Mouse (Mus musculus) mammary gland, adult 2 months (tissue): ENCODE data around the gene Gm19426. TPM values are rescaled to one million over a fixed set of nuclear protein-coding genes. Genes with fewer than 3 reads are reported as not detected.

Source experiments
- polyA plus RNA-seq: library from polyadenylated mRNA; depleted of rRNA; stranded (reverse); fragments of >200 nt; gene quantifications from 2 replicates; pipeline ENCODE4 v1.2.3, GENCODE M21; 2012; ENCODE audit warnings: low replicate concordance; rRNA removed

Gm19426 gene
- polyA plus RNA-seq: 2.1 and 3.1 TPM in 2 replicates

DNA sequence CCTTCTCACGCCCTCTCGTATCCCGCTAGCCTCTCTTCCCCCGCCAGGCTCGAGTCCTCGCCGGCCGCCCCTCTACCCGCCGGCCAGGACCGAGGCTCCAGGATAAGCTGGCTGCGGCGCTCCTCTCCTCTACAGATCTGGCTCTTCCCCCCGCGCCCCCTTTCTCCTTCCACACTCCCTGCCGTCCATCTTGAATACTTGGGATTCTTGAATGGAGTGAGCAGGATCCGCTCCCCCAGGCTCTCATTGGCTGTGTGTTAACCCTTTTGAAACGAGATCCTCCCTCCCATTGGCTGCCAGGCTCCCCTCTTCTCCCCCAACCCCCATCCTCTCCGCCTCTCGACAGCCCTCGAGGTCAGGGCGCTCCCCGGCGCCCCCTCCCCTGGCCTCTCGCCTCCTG lies at the start of gene Gm19426:
Gene Gm19426 (minus strand): TSS at position 95 of the 400 bp plus-strand sequence.

DNA sequence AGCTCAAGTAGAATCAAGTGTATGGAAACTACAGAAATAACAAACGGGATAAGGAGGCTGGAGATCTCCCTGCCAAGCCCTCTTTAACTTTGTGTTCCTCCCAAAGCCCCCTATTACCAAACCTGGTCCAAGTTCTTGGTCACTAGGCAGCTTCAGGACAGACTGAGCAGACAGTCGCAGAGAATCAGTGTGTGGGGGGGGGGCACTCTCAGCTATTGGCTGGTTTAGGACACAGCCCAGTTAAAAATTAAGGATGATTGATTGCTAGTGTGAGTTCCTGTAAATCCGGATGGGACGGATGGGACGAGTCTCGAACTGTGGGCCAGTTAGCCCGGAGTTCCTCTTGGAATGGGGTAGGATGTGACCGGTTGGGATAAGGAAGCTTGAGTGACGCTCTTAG lies 31.8 kb upstream of the Gm19426 start, which contains the start of gene Serping1:
Gene Serping1 (minus strand): TSS at position 204 of the 400 bp plus-strand sequence.

DNA sequence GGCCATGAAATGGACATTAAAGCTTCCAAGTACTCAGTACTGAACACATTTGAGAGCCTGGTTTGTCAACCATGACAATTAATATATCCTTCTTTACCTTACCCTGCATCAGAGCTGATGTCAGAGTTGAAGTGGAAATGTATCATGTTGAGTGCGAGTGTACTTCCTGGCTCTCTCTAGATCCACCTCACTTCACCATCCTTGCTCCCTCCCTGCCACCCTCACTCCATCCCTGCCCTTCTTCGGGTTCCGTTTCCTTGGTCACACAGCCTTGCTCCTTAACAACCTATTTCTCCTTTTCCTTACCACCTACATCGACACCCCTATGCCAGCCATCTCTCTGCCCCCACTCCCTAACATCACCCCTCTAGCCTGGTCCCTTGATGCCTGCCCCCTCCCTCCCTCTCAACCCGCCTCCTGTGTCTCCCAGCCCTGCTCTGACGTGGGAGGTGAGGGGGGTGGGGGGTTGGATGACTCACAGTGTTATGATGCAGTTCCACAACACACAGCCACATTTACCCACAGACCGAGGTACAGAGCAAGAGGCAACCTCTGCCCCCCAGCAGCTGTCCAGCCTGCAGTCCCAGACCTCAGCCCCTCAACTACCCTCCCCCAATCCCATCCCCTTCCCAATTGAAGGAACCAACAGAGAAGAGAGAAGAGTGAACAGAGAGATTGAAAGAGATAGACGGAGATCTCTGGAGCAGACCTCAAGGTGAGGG lies 9.7 kb downstream of the Gm19426 start, which contains the start of gene Ypel4:
Gene Ypel4 (plus strand): TSS at position 480 of the 722 bp plus-strand sequence.

GRCm38 (mm10) chr2:84727172-84727858 lies 16.1 kb downstream of the Gm19426 start, which contains the start of gene Clp1:
TSS of gene Clp1 (minus strand) at chr2:84727350.

DNA sequence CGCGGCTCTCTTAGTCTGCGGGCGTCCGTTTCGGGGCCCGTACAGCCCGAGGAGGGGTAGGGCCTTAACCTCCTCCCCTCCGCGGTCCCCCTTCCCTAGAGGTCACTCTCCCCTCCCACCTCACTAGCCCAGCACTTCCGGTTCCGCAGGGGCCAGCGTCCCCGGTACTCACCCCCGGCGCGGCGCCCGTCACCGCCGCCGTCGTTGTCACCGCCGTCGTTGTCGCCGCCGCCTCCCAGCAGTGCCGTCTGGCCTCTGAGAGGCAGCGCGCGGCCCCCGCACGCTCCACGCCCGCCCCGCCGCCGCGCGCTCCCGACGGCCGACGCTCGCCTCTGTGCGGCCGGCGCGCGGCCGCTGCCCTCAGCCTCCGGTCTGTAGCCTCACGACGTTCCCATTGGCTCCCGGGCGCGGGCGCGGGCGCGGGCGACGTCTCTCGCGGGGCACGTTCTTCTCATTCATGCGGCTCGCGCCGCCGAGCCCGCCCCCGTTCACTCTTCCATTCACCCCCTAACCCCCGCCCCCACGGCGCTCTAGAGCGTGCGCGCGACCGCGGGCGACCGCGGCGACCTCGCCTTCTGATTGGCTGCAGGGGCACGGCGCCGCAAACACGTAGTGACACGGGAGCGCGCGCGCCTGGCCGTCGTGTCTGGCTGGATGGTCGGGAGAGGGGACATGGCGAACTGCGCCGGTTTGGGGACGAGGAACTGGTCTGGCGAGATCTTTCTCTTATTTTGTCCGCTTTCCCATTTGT lies 28.5 kb downstream of the Gm19426 start, which contains the start of gene Zdhhc5:
Gene Zdhhc5 (minus strand): TSS at position 370 of the 751 bp plus-strand sequence.

Other genes starting within 250 kb of the Gm19426 start
- 27.4 and 52.9 TPM in 2 replicates for gene Ctnnd1, start 92.9 kb downstream of the Gm19426 start, polyA plus RNA-seq
- not detected in 2 replicates for gene Btbd18, start 84.6 kb downstream of the Gm19426 start, polyA plus RNA-seq
- gene Selenoh, start 72.9 kb downstream of the Gm19426 start, polyA plus RNA-seq: 29.8 and 68.7 TPM in 2 replicates
- not detected in 2 replicates for gene Gm28635, start 65.6 kb downstream of the Gm19426 start, polyA plus RNA-seq
- 8.2 and 8.9 TPM in 2 replicates for gene Med19, start 65.3 kb downstream of the Gm19426 start, polyA plus RNA-seq
- gene Tmx2, start 64.5 kb downstream of the Gm19426 start, polyA plus RNA-seq: 50.7 and 78.8 TPM in 2 replicates
- gene Zdhhc5, start 28.5 kb downstream of the Gm19426 start, polyA plus RNA-seq: 40.8 and 51.4 TPM in 2 replicates
- 8.7 and 13.1 TPM in 2 replicates for gene Clp1, start 16.3 kb downstream of the Gm19426 start, polyA plus RNA-seq
- 9.9 and 12.8 TPM in 2 replicates for gene Ypel4, start 9.6 kb downstream of the Gm19426 start, polyA plus RNA-seq
- gene Serping1, start 31.8 kb upstream of the Gm19426 start, polyA plus RNA-seq: 611 and 890 TPM in 2 replicates
- 26.8 and 39.4 TPM in 2 replicates for gene Ube2l6, start 55.2 kb upstream of the Gm19426 start, polyA plus RNA-seq
- 8.6 TPM in 1 of 2 replicates, not detected in the other for gene Smtnl1, start 79.0 kb upstream of the Gm19426 start, polyA plus RNA-seq
- gene Timm10, start 83.3 kb upstream of the Gm19426 start, polyA plus RNA-seq: 22.0 and 45.6 TPM in 2 replicates
- gene Slc43a1, start 95.2 kb upstream of the Gm19426 start, polyA plus RNA-seq: 51.6 and 66.7 TPM in 2 replicates
- 11.3 and 38.0 TPM in 2 replicates for gene Rtn4rl2, start 143.1 kb upstream of the Gm19426 start, polyA plus RNA-seq
- gene Slc43a3, start 192.9 kb upstream of the Gm19426 start, polyA plus RNA-seq: 51.9 and 120 TPM in 2 replicates
- 0.33 and 0.89 TPM in 2 replicates for gene Prg2, start 236.8 kb upstream of the Gm19426 start, polyA plus RNA-seq
- gene Prg3, start 244.6 kb upstream of the Gm19426 start, polyA plus RNA-seq: 0.70 and 0.90 TPM in 2 replicates